Mouse (Mus musculus) gastrocnemius, postnatal 36 days (tissue): ENCODE measurements around the gene Tmem56. TPM values are rescaled to one million over a fixed set of nuclear protein-coding genes. Genes with fewer than 3 reads are reported as not detected.

Experiments used
- DNase-seq, 2 experiments: peaks; one replicate each; pipeline ENCODE4 v3.0.0; 2022
- intact Hi-C: fragments of 180-260 bp; cut with DNase I; formaldehyde crosslinking; loops from one replicate; pipeline ENCODE4 v1.15.1; 2025
- total RNA-seq, 2 experiments: library from RNA; stranded (reverse); gene quantifications; 2 replicates each; pipeline ENCODE4 v1.2.3; 2021

Tmem56 gene
- total RNA-seq, 2 experiments from 2014 or later = 33.7 to 37.2 TPM

- intact Hi-C loops = no loop called here
- no peak for DNase-seq
These were observed 4.3 kb upstream of the Tmem56 start for GRCm38 (mm10) chr3:121287151-121287550.

DNA sequence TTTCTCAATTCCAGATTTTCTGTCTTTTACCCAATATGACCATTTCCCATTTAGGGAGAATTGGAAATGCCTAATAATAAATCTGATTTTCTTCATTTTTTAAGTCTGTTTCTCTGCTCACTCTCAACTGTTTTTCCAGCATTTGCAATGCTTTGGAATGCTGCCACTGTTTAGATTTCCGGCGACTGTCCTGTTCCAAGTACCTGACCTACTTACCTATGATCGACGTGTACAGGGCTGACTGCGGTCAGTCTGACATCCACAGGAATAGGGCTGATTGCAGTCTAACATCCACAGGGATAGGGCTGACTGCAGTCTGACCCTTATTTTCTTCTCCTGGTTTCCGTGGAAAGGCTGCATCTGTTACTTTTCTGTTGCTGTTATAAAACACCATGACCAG lies 2.3 kb upstream of the Tmem56 start:
- intact Hi-C loops = no loop called here
- DNase-seq = no peak

- no peak for DNase-seq
- intact Hi-C loops = no loop called here
These were observed 3.2 kb downstream of the Tmem56 start for GRCm38 (mm10) chr3:121279679-121280078.

DNA sequence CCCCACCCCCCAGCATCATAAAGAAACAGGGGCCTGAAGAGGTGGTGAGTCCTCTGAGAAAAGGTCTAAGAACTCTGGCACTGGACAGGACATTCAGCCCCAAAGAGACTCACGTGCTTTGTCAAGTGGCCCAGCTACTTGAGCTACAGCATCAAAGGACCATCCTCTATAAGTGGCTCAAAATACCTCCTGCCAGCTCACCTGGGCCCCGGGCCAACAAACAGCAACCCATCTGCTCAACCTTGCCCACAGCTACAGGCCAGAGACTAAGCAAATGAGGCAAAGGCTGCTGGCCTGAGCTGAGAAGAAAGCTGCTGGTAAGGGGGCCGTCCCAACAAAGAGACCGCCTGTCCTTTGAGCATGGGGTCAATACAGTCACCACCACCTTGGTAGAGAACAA lies 5.3 kb downstream of the Tmem56 start:
- no peak for DNase-seq
- intact Hi-C loops = no loop called here

DNA sequence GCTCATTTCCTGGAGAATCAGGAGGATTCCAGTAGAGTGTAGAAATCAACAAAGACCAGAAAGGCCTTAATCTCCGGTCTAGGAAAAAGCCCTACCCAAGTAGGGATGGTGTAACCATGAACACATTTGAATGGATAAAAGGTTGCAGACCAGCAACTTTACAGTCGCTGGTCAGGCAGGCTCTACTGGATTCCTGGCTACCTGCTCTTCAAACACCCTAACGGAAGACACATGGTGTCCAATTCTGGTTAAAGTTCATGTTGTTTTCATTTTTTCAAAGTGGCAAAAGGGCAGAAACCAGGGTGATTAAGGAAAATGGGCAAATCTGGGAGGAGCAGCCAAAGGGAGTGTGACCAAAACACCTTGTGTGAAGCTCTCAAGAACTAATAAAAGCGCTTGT lies 5.9 kb downstream of the Tmem56 start:
- no peak for DNase-seq
- intact Hi-C loops = no loop called here

GRCm38 (mm10) chr3:121274010-121274409 lies 8.9 kb downstream of the Tmem56 start:
- no peak for DNase-seq
- intact Hi-C loops = no loop called here

DNA sequence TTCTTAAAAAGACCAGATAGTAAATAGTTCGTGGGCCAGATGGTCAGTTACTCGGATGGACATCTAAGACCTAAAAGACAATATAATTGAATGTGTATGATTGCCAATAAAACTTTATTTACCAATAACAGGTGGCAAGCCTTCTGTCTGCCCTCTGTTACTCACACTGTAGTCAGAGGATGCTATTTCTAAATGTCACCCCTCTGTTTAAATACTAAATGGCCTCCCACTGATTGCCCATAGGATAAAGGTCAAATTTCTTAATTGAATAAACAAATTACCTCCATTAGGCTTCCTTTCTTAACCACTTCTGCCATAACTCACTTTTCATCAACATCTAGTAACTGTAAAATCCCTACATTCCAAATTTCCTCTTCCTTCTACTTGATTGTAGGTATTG lies 10.3 kb downstream of the Tmem56 start:
- DNase-seq = no peak
- intact Hi-C loops = no loop called here

DNA sequence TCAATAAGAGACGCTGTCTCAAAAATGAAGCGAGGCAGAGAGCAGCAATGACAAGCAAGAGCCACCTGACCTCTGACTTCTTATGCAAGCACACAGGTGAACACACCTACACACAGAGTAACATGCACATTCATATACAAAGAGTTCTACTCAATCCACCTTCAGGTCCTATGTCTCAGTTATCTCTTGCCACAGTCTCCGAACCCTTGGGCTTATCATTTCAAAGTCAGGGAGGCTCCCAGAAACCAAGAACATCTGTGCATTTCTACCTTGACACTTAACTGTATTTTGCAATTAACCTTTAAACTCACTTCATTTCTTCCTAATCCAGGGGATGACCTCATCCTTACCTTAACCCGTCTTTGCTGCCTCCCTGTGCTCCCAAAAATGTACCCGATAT lies 15.6 kb downstream of the Tmem56 start:
- intact Hi-C loops = no loop called here
- no peak for DNase-seq

GRCm38 (mm10) chr3:121264242-121264641 lies 18.7 kb downstream of the Tmem56 start:
- no peak for DNase-seq
- intact Hi-C loops = no loop called here

DNA sequence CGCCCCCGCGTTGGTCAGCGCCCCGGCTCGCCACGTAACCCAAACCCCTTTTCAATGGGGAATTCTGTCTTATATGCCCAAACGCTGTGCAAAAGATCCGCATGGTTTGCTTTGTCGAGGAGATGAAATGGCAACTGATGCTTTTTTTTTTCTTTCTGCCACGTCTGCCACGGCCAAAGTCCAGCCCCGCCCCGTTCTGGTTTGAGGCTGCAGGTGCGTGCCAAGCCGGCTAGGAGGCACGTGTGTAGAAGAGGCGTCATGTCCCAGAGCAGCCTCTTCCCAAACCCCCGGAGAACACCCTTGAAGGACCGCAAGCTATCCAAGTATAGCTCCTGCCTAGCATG lies 19.7 kb downstream of the Tmem56 start:
- intact Hi-C loops = no loop called here
- DNase-seq = peak in 1 of 2 experiments; percentile 42

GRCm38 (mm10) chr3:121262521-121263204 lies 20.2 kb downstream of the Tmem56 start:
- intact Hi-C loops = no loop called here
- peak; percentile 51 to 55 for DNase-seq

- no peak for DNase-seq
- intact Hi-C loops = no loop called here
These were observed 20.9 kb downstream of the Tmem56 start for GRCm38 (mm10) chr3:121261939-121262520.

DNA sequence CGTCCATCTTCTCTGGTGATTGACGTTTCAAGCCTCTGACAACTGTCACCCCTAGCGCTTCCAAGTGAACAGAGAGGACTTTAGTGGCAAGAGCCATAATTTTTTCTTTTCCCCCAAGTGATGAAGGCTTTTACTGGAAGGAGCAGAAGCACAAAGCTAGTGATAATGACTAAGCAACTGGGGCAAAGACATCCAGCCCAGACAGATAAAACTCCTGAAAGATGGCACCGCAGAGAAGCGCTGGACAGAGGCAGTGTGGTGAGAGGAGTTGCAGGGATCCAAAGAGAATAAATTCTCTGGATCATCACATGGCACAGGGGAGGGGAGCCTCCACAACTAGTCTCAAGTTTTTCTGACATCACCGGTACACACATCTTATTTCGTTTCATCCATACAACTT lies 21.6 kb downstream of the Tmem56 start:
- DNase-seq = no peak
- intact Hi-C loops = no loop called here

DNA sequence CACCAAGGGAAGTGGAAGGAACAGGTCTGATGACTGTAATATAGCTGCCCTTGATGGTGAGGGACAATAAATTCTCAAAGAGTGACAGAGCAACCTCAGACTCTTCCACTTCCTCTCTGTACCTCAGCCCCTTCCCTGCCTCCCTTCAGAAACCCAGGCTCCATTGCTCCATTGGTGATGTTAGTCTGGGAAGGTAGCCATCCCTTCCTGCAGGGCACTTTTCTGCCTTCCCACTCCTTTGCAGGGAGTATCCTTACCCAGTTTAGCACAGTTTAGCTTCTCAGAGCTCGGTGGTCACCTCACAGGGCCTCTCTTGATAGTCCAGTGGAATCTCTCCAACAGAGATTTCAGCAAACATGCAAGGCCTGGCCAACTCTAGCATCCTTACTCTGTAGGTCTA lies 22.1 kb downstream of the Tmem56 start:
- no peak for DNase-seq
- intact Hi-C loops = no loop called here

- intact Hi-C loops = no loop called here
- DNase-seq = no peak
These were observed 22.9 kb downstream of the Tmem56 start for GRCm38 (mm10) chr3:121260041-121260440.

DNA sequence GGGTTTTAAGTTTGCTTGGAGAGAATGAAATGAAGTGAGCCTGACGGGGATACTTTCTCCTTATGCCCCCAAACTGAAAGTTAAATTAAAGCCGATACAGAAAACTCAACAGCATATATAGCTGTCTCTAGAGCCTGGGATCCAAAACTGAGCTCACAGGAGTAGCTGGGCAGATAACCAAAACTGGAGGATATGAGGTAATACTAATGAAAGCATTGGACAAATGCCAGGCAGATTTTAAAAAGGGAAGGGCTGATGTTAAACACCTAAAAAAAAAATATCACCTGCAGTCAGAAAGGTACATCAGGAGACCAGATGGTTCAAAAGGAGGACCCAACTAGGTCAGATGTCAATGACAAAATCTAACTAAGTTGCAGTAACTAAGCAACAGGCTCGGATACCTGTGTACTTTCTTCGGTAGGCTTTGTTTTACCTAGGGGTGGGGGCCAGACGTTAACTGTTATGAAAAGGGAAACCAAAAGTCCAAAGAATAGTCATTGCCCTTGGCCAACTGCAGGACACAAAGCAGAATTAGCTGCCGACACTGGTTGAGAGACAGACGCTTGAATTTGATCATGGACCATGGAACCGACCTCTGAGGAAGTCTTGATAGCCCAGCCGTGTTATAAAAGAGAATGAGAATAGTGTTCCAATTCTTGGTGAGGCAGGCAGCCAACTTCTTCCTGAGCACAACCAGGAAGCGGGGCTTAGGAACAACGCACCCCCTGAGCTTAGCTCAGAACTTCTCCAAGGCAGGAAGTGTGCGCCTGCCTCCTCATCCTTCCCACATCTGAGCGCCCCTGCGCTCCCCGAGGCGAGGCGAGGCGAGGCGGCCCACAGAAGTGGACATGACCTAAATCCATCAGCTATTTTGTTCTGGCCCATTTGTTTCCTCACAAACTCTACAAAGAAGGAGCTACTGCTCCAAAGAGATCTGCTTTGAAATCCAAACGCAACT lies 24.1 kb downstream of the Tmem56 start:
- DNase-seq = no peak
- intact Hi-C loops = no loop called here

GRCm38 (mm10) chr3:121257418-121257817 lies 25.5 kb downstream of the Tmem56 start:
- DNase-seq = no peak
- intact Hi-C loops = no loop called here

GRCm38 (mm10) chr3:121256131-121256530 lies 26.8 kb downstream of the Tmem56 start:
- peak in 1 of 2 experiments; percentile 13 for DNase-seq
- intact Hi-C loops = no loop called here

- DNase-seq = no peak
- intact Hi-C loops = no loop called here
These were observed 27.4 kb downstream of the Tmem56 start for GRCm38 (mm10) chr3:121255501-121255900.

DNA sequence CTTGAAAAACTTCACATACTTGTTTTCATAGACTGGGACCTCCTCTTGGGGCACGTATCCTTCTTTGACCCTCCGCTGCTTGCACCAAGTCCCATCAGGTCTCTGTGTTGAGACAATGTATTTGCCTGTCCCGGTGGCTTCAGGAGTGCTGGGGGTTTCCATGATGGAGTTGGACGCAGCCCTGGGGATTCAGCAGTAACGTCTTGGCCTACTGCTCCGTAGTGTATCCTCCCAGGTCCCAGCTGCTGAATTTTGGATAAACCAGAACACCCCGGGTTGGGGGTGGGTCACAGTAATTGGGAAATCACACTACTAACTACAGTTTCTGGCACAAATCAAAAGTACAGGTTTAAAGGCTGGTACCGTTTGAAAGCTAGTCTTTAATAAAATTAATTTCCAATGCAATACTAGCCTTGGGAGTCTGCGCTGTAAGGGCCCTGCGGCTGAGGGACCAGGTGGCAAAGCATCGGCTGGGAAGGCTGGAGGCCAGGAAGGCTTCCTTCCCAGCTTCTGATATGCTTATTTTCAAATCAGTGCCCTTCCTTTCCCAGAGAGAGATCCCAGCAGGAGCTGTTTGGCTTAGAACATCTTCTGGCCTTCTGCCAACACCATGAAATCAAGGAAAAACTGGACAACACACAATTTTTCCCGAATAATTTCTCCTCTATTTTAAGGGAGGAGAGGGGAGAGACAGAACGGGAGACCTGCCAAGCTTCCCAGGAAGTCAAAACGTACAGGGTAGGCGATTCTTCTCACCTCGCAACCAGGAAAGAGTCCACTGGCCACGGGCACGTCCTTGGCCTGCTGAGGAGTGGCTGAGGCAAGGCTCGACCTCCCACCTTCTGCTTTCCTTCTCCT lies 32.1 kb downstream of the Tmem56 start:
- intact Hi-C loops = loop anchor here (5.0 kb wide), 1 partner anchor 34 kb away; no protein-coding TSS in a partner anchor

More for the DNA sequence above, 32.1 kb downstream of the Tmem56 start:
- no peak for DNase-seq
